Mouse (Mus musculus): ENCODE results near the gene Sgms1. TPM values are rescaled to one million over a fixed set of nuclear protein-coding genes. Genes with fewer than 3 reads are reported as not detected.

Gene Sgms1
- 57.7 and 83.4 TPM in 2 replicates for total RNA-seq (2017)

DNA sequence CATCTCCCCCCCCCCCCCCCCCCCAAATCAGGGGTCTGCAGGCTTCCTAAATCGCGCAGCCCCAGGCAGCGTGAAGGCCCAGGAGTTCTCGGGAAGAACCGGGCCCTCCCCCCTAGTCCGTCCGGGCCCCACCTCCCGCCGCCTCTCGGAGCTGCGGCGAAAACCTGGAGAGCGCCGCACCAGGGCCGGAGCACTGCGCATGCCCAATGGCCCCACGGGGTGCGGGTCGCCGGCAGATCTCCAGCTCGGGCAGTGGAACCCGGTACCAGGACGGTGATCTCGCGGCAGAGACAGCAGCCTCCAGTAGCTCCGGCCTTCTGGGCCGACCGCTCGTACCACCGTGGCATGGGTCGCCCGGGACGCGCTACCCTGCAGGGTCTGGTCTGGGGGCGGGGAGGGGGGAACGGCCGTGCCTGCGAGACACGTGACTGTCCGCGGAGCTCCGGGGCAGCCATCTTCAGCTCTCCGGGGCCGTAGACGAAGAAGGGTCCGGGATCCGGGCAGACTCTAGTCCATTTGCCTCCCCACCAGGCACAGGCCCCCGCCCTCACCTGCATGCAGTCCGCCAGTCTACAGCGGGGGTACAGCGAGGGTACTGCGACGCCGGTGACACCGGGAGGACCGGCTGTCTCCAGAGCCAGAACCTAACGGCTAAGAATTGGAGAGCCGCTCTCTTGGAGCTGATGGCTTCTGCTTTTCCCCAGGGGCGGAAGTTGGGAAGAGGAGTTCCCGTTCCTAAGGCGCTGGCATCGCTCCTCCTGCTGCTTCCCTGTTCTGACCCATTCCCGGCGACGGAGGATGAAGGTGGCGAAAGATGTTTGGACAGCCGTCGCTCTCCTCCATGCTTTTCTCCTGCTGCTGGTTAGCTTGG is at the start of gene Sgms1:
TSS of gene Sgms1 (minus strand) at position 714 of the 871 bp plus-strand sequence.
- peak; percentile 69 for ATAC-seq (replicated peaks; ENCODE audit: low read depth, poor library complexity, severe bottlenecking)

DNA sequence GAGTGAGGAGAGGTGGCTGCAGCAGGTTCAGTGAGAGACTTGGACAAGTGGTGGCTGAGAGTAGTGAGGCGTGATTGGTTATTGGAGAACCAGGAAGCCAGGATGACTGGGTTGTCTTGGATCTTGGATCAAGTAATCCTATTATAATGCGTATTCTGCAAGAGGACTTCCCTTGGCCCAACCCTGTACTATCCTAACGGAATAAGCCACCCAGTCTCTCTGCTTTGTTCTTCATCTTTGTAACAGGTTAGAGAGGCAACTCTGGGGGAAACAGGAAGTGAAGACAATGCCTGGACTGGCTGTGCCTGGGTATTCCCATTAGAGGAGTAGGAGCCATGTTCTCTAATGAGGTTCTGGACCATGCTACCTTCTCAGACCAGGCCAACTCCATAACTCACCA is 36.3 kb upstream of the Sgms1 start:
- ATAC-seq (replicated peaks; ENCODE audit: low read depth, poor library complexity, severe bottlenecking), result no peak

DNA sequence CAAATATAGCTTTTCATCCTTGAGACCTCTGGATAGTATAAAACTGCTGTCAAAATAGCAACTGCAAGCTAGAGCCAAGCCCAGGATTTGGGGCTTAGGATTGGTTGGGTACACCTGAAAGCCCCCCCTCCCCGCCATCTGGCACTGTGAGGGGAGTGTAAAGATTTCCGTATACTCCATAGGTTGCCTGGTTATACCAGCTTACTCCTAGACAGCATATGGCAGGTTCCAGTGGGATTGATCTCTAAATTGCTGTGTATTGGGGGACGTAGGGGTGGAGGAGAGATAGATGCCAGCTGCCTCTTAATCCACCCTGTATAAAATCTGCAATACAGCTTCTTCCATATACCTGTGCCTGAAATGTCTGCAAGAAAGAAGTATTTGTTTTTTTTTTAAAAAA is 35.2 kb upstream of the Sgms1 start:
- no peak for ATAC-seq (replicated peaks; ENCODE audit: low read depth, poor library complexity, severe bottlenecking)

DNA sequence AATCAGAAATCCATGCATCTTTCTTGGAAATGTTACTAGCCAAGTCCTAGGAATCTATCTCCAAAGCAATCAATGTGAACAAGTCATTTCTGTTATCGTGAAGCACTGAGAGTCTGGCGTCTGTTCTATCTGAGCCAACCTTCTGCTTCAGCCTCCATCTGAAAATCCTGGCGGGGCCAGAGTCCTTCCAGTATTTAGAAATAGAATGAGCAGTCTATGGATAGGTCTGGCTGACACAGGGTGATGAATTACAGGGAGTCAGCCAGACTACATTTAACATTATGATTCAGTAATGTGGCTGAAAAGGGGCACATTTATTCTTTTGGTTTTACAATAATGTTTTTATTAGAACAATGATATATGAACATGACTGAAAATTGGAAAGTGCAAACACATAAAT is 29.6 kb upstream of the Sgms1 start:
- no peak for ATAC-seq (replicated peaks; ENCODE audit: low read depth, poor library complexity, severe bottlenecking)

DNA sequence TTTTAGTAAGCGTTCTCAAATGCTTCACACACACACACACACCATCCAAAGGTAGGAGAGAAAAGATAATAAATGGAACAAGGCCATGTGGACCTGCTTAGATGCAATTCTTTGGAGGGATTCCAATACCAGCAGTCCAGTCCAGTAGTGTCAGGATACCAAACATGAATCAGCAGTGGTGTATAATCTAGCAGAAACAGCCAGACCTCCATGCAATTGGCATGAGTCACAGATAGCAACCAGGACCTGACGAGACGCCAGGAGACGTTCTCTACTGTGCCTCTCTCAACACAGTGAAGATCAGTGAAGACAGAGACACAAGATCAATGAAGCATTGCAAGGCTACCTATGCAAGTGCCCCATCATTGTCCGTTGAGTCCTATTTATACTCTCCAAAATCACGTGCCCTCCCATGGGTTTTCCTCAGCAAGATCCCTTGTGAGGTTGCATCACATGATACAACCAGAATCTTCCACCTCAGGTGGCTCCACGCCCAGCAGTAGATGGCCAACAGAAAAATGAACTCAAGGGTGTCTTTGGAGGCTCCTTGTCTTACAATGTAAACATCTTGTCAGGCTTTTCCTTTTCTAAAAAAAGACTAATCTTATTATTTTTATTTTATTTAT is 27.3 kb upstream of the Sgms1 start:
- ATAC-seq (replicated peaks; ENCODE audit: low read depth, poor library complexity, severe bottlenecking), result no peak

DNA sequence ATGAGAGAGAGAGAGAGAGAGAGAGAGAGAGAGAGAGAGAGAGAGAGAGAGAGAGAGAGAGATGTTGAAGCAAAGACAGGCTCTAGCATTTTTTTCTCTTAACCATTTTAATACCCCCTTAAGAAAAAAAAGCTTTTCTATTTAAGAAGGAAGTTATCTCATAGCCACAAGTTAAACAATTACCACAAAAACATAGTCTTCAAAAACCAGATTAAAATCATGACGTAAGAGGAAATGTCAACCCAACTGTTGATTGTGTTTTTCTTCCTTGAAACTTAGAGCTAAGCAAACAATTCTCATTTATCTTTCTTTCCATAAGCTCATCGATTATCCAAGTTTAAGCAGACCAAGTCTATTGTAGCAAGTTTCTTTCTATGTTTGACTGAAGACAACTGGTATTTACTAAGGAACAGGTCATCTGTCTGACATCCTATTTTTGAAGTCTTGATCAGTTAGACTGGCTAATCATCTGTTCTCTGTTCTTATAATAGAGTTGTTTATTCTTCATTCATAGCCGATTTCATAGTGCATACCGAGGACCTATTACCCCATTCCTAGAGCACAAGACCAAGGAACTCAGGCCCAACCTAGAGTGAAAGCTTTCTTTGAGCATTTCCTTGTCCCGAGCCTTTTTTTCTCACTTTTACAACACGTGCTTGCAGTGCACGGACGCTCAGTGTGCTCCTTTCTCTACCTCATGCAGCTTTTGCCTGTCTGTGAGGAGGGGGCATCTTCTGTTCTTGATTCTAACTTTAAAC is 20.3 kb upstream of the Sgms1 start:
- peak; percentile 50 for ATAC-seq (replicated peaks; ENCODE audit: low read depth, poor library complexity, severe bottlenecking)

DNA sequence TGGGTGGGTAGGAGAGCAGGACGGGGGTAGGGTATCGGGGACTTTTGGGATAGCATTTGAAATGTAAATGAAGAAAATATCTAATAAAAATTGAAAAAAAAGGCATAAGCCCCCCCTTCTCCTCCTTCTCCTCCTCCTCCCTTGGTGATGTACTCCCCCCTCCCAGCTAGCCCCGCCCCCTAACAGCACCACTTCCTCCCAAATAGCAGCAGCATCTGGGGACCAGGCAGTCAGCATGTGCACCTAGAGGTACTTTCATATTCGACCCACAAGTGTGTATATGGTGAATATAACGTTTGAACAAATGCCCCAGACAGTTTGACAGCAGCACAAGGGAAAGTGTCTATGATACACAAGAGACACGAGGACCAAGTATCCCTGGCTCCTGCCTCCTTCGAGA is 17.2 kb upstream of the Sgms1 start:
- peak; percentile 65; the same call in 1 of the 2 replicates for ATAC-seq (replicated peaks; ENCODE audit: low read depth, poor library complexity, severe bottlenecking)

DNA sequence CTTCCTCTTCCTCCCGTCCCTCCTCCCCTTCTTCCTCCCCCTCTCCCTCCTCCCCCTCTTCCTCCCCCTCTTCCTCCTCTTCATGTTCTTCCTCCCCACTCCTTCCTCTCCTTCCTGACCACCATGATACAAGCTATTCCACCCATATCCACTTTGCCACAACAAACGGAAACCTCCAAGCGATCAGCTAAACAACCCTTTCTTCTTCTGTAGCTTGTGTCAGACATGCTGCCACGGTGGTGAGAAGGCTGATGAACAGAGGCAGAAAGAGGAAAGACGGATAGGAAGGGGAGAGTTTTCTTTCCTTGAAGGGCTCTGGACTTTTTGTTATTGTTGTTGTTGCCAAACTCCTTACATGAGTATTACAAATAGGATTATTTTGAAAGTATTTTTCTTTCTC is 14.9 kb upstream of the Sgms1 start:
- ATAC-seq (replicated peaks; ENCODE audit: low read depth, poor library complexity, severe bottlenecking), result no peak

DNA sequence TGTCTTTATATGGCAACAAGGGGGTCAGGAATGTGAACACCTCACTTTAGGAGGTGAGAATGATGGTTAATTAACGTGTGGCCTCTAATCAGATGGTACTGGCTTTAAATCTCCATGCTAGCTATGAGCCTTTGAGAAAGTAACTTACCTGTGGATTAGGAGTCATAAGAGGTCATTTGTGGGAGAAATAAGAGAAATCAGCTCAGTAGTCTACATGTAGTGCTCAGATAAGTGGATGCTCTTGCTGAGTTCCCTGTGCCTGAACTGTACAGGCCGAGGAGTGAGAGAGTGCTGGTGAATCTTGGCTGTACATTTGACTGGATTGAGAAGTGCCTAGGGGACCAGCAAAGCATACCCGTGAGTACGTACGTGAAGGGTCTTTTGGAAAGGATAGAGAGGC is 14.3 kb upstream of the Sgms1 start:
- ATAC-seq (replicated peaks; ENCODE audit: low read depth, poor library complexity, severe bottlenecking), result no peak

DNA sequence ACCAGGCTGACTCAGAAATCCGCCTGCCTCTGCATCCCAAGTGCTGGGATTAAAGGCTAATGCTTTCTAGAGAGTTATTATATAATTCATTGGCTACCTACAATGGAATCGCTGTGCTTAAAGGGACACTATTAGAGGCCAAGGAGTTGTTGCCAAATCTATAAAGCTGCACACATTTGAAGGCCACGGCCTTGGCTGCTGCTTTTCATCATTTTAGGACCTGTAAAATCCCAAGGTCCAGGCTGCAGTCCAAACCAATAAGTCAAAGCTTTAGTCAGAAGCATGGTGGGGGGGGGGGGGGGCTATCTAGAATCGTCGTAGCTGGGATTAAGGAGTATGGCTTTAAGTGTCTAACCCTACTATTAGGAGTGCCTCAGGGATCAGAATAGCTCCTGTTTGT is 9.0 kb upstream of the Sgms1 start:
- no peak for ATAC-seq (replicated peaks; ENCODE audit: low read depth, poor library complexity, severe bottlenecking)

DNA sequence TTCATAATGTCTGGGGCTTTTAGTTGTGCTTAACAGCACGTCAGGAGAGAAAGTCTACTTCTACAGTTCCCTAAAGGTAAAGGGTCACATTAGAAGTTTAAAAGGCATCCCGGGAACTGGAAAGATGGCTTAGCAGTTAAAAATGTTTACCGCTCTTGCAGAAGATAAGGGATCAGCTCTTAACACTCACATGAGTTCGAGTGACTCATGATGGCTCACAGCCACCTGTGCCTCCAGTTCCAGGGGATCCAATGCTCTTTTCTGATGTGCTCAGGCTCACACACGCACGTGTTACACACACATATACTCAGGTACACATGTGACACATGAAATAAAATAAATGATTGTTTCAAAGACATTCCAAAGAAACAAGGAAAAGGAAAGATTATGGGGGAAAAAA is 6.8 kb upstream of the Sgms1 start:
- no peak for ATAC-seq (replicated peaks; ENCODE audit: low read depth, poor library complexity, severe bottlenecking)

DNA sequence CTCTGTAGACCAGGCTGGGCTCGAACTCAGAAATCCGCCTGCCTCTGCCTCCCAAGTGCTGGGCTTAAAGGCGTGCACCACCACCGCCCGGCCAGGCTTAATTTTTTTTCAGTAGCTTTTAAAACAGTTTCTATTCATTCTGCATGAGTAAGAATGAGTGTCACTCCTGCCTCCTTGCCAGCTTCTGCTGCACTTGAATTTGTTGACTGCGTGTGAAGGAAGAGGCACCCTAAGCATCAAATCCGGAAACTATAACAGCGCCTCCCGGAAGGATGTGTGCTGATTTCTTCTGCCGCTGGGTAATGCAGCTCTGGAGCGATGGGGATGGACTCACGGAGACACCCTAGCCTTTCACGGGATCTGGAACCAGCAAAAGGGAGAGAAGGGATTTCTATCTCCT is 5.3 kb upstream of the Sgms1 start:
- ATAC-seq (replicated peaks; ENCODE audit: low read depth, poor library complexity, severe bottlenecking), result no peak

DNA sequence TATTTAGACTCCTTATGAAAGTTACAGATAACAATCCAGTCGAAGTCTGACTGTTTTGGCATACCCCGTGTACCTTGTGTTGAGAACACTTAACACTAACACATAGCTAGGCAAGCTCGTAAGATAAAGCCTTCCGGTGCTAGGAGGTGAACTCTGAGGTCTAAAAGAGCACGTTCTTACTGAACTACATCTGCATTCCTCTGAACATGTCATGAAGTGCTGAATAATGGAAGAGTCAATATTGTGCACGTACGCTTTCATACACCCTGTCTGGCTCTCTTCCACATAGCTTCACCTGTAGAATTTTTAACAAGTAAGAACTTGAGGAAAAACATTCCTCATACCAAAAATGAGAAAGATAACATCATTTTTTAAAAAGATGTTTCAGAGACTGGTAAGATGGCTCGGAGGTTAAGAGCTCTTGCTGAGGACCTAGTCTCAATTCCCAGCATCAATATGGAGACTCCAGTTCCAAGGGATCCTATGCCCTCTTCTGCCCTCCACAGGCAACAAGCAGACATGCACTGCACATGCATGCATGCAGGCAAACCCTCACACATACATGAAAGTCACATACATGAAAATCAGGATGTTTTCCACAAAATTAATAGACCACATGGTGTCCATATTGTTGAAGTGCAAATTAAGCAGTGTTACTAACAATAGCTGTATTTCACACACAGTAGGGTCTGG is 4.4 kb upstream of the Sgms1 start:
- ATAC-seq (replicated peaks; ENCODE audit: low read depth, poor library complexity, severe bottlenecking), result no peak

DNA sequence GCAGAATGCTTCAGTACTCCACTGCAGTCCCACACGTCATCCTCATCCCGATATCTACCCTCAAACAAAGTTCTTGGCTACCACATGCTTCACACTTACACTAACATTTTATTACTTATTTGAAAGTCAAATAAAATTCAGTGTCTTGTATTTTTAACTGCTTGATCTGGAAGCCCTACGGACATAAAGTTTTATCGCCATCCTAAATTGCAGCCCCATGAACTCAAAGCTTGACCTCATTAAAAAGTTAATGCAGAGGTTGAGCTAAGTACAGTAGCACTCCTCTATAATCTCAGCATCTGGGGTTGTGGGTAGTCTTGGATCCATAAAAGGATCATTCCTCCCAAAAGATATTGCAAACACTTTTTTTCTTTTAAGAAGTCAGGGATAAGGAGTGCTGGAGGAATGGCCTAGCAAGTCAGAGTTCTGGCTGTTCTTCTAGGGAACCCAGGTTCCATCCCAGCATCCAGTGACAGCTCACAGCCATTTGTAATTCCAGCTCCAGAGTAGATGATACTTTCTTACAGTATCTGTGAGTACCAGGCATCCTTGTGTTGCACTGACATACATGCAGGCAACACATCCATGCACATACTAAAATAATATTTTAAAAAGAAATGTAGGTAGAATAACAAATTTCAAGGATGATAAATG is 3.7 kb upstream of the Sgms1 start:
- ATAC-seq (replicated peaks; ENCODE audit: low read depth, poor library complexity, severe bottlenecking), result no peak

DNA sequence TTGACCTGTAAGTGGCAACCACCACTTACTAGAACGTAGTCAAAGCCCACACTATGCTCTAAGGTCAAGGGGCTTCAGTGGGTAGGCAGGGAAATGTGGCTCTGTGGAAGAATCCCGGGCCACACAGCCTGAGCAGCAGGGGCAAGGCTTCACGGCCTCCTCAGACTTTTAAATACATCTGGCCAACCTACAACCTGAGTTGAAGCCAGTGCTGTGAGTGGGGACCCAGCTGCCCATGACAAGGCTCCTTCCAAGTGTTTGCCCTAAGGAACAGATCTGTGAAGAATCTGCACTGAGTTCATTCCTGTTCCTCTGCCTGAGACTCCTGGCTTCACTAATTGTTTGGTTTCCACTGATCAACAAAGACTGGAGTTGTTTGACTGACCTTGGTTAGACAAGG is 1.9 kb upstream of the Sgms1 start:
- ATAC-seq (replicated peaks; ENCODE audit: low read depth, poor library complexity, severe bottlenecking), result no peak

DNA sequence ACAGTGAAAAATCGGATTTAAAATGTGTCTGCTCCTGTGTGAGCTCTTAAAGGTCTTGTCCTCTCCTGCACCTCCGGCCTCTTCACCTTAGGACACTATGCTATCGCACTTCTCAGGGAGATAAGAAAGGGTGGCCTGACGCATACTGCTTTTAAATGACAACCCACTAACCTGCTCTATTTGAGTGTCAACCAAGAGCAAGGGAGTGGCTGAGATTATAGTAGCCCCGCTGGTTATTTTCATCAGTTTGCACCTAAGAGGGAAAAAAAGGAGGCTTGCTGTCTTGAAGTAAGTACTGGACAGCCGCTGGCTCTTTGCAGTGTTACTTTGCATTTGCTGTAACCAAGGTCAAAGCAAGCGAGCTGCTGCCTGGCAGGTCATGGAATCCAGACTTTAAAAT is 602 bp upstream of the Sgms1 start:
- ATAC-seq (replicated peaks; ENCODE audit: low read depth, poor library complexity, severe bottlenecking), result no peak

DNA sequence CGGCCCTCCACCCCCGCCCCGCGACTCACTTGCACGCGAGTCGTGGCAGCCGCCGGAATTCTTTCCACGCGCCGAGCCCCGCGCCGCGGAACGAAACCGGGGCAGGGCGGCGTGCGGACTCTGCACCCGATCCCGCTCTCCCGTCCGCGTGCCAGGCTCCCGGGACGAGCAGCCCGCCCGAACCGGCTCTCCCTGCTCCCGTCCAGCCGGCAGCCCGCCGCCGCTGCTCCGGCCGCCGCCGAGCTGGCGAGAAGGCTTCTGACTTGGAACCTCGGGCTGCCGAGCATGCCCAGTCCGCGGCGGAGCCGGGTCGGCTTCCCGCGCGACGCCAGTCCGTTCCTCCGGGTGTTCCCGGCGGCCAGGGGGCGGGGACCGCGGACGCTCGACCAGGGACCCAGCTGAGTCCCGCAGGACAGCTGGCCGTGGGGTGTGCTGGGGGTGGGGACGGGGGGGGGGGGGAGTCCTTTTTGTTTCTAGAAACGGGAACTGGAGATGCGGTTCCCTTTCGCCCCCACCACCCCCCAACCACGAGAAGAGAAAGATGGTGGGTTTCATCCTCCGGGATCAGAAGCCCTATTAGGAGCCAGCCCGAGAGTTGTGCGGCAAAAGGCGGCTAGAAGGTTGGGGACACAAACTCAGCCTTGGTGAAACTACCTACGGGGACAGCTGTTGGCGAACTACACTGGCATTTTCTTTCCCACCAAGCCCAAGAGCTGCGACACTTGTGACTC is 1.2 kb downstream of the Sgms1 start:
- peak; percentile 66 for ATAC-seq (replicated peaks; ENCODE audit: low read depth, poor library complexity, severe bottlenecking)

DNA sequence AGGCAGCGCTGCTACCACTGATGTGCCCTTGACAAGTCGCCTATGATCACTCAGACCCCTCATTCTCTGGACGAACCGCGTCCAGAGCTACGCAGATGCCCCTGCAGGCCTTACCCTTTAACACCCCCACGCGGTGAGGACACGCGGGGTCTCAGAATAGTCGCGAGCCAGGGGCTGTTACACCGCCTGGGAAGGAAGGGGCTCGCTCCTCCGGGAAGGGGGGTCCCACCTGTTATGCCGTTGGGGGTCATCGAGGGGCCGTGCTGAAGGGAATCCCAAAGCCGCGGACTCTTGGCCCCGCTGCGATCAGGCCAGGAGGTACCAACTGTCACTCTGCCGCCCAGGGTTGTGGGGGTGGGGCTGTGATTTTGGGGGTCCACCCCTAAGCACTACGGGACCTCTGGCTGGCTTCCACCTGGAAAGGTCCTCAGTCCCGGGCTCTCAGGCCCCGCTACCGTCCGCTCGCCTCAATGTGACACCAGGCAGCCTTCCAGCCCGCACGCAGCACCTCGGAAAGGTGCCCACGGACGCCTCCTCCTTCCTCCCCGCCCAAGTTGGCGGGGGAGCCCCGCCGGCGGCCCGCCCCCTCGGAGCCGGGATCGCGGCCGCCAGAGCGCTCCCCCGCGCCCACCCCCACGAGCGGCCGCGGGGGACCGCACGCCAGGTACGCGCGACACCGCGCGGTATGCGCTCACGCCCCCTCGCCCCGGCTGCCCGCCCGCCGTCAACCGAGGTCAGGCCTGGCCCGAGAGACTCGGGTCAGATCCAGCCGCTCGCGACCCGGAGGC is 1.9 kb downstream of the Sgms1 start:
- ATAC-seq (replicated peaks; ENCODE audit: low read depth, poor library complexity, severe bottlenecking), result 0 out of 2 replicates have a peak, but pooled peaks have one; percentile 8

All from common myeloid progenitor, adult 5-6 weeks (primary cell).